Mouse (Mus musculus) liver, embryonic 12.5 days (tissue): ENCODE measurements around the gene Adcy7. TPM values are rescaled to one million over a fixed set of nuclear protein-coding genes. Genes with fewer than 3 reads are reported as not detected.

Experiments used
- ATAC-seq: fragments of 200-750 bp; cut with Nextera tagmentation; 2 replicates; pipeline ENCODE4 v1.8.0; 2017; ENCODE audit warnings: moderate number of reproducible peaks, mild to moderate bottlenecking, moderate library complexity
- H3K27ac ChIP-seq: fragments of 300-500 bp; sonication (generic); 2 replicates; pipeline ENCODE4 v1.5.1; 2016; ENCODE audit warnings: mild to moderate bottlenecking
- H3K27me3 ChIP-seq: fragments of 300-500 bp; sonication (generic); replicated peaks from 2 replicates; pipeline ENCODE4 v1.6.1; 2016; ENCODE audit warnings: mild to moderate bottlenecking, moderate library complexity
- H3K36me3 ChIP-seq: fragments of 300-500 bp; sonication (generic); 2 replicates; pipeline ENCODE4 v1.6.1; 2016; ENCODE audit warnings: mild to moderate bottlenecking, moderate library complexity
- H3K4me1 ChIP-seq: fragments of 300-500 bp; sonication (generic); 2 replicates; pipeline ENCODE4 v1.6.1; 2016
- H3K4me2 ChIP-seq: fragments of 300-500 bp; sonication (generic); 2 replicates; pipeline ENCODE4 v1.6.1; 2016; ENCODE audit warnings: mild to moderate bottlenecking, moderate library complexity
- H3K4me3 ChIP-seq: fragments of 300-500 bp; sonication (generic); 2 replicates; pipeline ENCODE4 v1.5.1; 2016; ENCODE audit warnings: mild to moderate bottlenecking, moderate library complexity
- H3K9ac ChIP-seq: fragments of 300-500 bp; sonication (generic); 2 replicates; pipeline ENCODE4 v1.6.1; 2016; ENCODE audit warnings: mild to moderate bottlenecking, moderate library complexity
- H3K9me3 ChIP-seq: fragments of 300-500 bp; sonication (generic); replicated peaks from 2 replicates; pipeline ENCODE4 v1.6.1; 2016; ENCODE audit warnings: mild to moderate bottlenecking, moderate library complexity
- WGBS: fragments of 180-500 bp; shearing (Covaris S2); methylation state at CpG from one replicate; pipeline ENCODE4 v1.1.7; 2016; ENCODE audit not compliant: insufficient replicate concordance; 5-methylcytosine and 5-hydroxymethylcytosine counted together
- polyA plus RNA-seq: library from polyadenylated mRNA; unstranded; fragments of >200 nt; fragmentation: Nextera tagmentation; extraction: Ambion mirVana; gene quantifications from 2 replicates; pipeline ENCODE4 v1.2.1, GENCODE M21; 2016

Adcy7 gene
- polyA plus RNA-seq, 1 experiment from 2014 or later, result 38.0 TPM

GRCm38 (mm10) chr8:88290326-88291304 is 18.4 kb downstream of the Adcy7 start:
- Histone ChIP-seq H3K4me2 (no peak overlapping the region; the same call in 1 of the 2 replicates), H3K27me3 (no peaks in the 10 kb centered on the region), H3K4me1 (peaks cover 93% of the 10 kb centered on the region), H3K9me3 (no peaks in the 10 kb centered on the region), H3K4me3 (no peak overlapping the region), H3K27ac (peak overlapping the region; percentile 61), H3K9ac (peak overlapping the region; percentile 18; the same call in 1 of the 2 replicates), H3K36me3 (peaks cover 6% of the 10 kb centered on the region)
- WGBS, result 66% methylated on average over 13 of the region's 13 CpGs
- ATAC-seq, result no peak

GRCm38 (mm10) chr8:88291305-88291690 is 19.1 kb downstream of the Adcy7 start:
- H3K27me3 ChIP-seq, result no peaks in the 10 kb centered on the region
- no peak overlapping the region for H3K4me2 ChIP-seq
- H3K9me3 ChIP-seq, result no peaks in the 10 kb centered on the region
- H3K36me3 ChIP-seq, result peaks cover 13% of the 10 kb centered on the region
- WGBS, result 84% methylated on average over 11 of the region's 11 CpGs
- no peak overlapping the region for H3K4me3 ChIP-seq
- ATAC-seq, result no peak
- H3K4me1 ChIP-seq, result peaks cover 93% of the 10 kb centered on the region
- H3K9ac ChIP-seq, result no peak overlapping the region
- peak overlapping the region; percentile 38; the same call in 1 of the 2 replicates for H3K27ac ChIP-seq

- Histone ChIP-seq H3K27ac (peak overlapping the region; percentile 68), H3K4me3 (no peak overlapping the region), H3K4me2 (peak overlapping the region; percentile 51), H3K9me3 (no peaks in the 10 kb centered on the region), H3K36me3 (peaks cover 21% of the 10 kb centered on the region), H3K27me3 (no peaks in the 10 kb centered on the region), H3K4me1 (peaks cover 99% of the 10 kb centered on the region), H3K9ac (peak overlapping the region; percentile 44)
- WGBS, result 35% methylated on average over 3 of the region's 3 CpGs
- peak; percentile 50; the same call in 1 of the 2 replicates for ATAC-seq
Observed at GRCm38 (mm10) chr8:88292926-88293325, 20.7 kb downstream of the Adcy7 start.

- WGBS, result 29% methylated on average over 9 of the region's 9 CpGs
- no peaks in the 10 kb centered on the region for H3K9me3 ChIP-seq
- H3K4me2 ChIP-seq, result peak overlapping the region; percentile 51
- H3K27ac ChIP-seq, result peak overlapping the region; percentile 68
- H3K4me3 ChIP-seq, result peak overlapping the region; percentile 24
- peak overlapping the region; percentile 44 for H3K9ac ChIP-seq
- no peak for ATAC-seq
- H3K36me3 ChIP-seq, result peaks cover 21% of the 10 kb centered on the region
- H3K4me1 ChIP-seq, result peaks cover 99% of the 10 kb centered on the region
- no peaks in the 10 kb centered on the region for H3K27me3 ChIP-seq
Observed at GRCm38 (mm10) chr8:88293590-88294356, 21.6 kb downstream of the Adcy7 start.

GRCm38 (mm10) chr8:88294977-88295376 is 22.8 kb downstream of the Adcy7 start:
- peaks cover 99% of the 10 kb centered on the region for H3K4me1 ChIP-seq
- H3K27ac ChIP-seq, result peak overlapping the region; percentile 68
- H3K4me2 ChIP-seq, result peak overlapping the region; percentile 51
- WGBS, result 60% methylated on average over 2 of the region's 2 CpGs
- no peaks in the 10 kb centered on the region for H3K27me3 ChIP-seq
- H3K4me3 ChIP-seq, result peak overlapping the region; percentile 24
- H3K9ac ChIP-seq, result peak overlapping the region; percentile 44
- no peaks in the 10 kb centered on the region for H3K9me3 ChIP-seq
- ATAC-seq, result no peak
- H3K36me3 ChIP-seq, result peaks cover 21% of the 10 kb centered on the region

GRCm38 (mm10) chr8:88297976-88298732 is 26.0 kb downstream of the Adcy7 start:
- H3K9me3 ChIP-seq, result no peaks in the 10 kb centered on the region
- peak overlapping the region; percentile 80 for H3K9ac ChIP-seq
- H3K4me1 ChIP-seq, result peaks cover 100% of the 10 kb centered on the region
- H3K27me3 ChIP-seq, result no peaks in the 10 kb centered on the region
- peak overlapping the region; percentile 93 for H3K27ac ChIP-seq
- H3K4me3 ChIP-seq, result 0 out of 2 replicates have a peak overlapping the region, but pooled peaks have one; percentile 6
- H3K4me2 ChIP-seq, result peak overlapping the region; percentile 86
- 18% methylated on average over 12 of the region's 12 CpGs for WGBS
- peaks cover 29% of the 10 kb centered on the region for H3K36me3 ChIP-seq
- ATAC-seq, result peak; percentile 77

- Histone ChIP-seq H3K9ac (peak overlapping the region; percentile 80), H3K27me3 (no peaks in the 10 kb centered on the region), H3K9me3 (no peaks in the 10 kb centered on the region), H3K4me1 (peaks cover 100% of the 10 kb centered on the region), H3K4me3 (no peak overlapping the region), H3K36me3 (peaks cover 34% of the 10 kb centered on the region), H3K4me2 (peak overlapping the region; percentile 86), H3K27ac (peak overlapping the region; percentile 93)
- WGBS, result 69% methylated on average over 10 of the region's 10 CpGs
- no peak for ATAC-seq
Observed at GRCm38 (mm10) chr8:88298733-88299103, 26.5 kb downstream of the Adcy7 start.

- peak overlapping the region; percentile 93 for H3K27ac ChIP-seq
- H3K4me2 ChIP-seq, result peak overlapping the region; percentile 86
- no peaks in the 10 kb centered on the region for H3K9me3 ChIP-seq
- ATAC-seq, result peak; percentile 84
- no peaks in the 10 kb centered on the region for H3K27me3 ChIP-seq
- peaks cover 46% of the 10 kb centered on the region for H3K36me3 ChIP-seq
- 11% methylated on average over 10 of the region's 10 CpGs for WGBS
- peak overlapping the region; percentile 65 for H3K4me3 ChIP-seq
- H3K4me1 ChIP-seq, result peaks cover 98% of the 10 kb centered on the region
- H3K9ac ChIP-seq, result peak overlapping the region; percentile 80
Observed at GRCm38 (mm10) chr8:88299907-88300603, 27.9 kb downstream of the Adcy7 start.

- Histone ChIP-seq H3K4me2 (peak overlapping the region; percentile 86), H3K4me3 (peak overlapping the region; percentile 65)
- 55% methylated on average over 15 of the region's 15 CpGs for WGBS
Observed at GRCm38 (mm10) chr8:88301589-88302437, 29.6 kb downstream of the Adcy7 start.

GRCm38 (mm10) chr8:88305814-88306213 is 33.6 kb downstream of the Adcy7 start:
- H3K36me3 ChIP-seq, result peaks cover 76% of the 10 kb centered on the region
- H3K9ac ChIP-seq, result no peak overlapping the region
- H3K4me1 ChIP-seq, result peaks cover 55% of the 10 kb centered on the region
- no peak overlapping the region for H3K4me2 ChIP-seq
- H3K27ac ChIP-seq, result no peak overlapping the region
- 74% methylated on average over 4 of the region's 4 CpGs for WGBS
- ATAC-seq, result no peak
- no peak overlapping the region for H3K4me3 ChIP-seq
- no peaks in the 10 kb centered on the region for H3K9me3 ChIP-seq
- H3K27me3 ChIP-seq, result no peaks in the 10 kb centered on the region

More at GRCm38 (mm10) chr8:88301589-88302437, 29.6 kb downstream of the Adcy7 start:
- ATAC-seq, result peak; percentile 65
- peak overlapping the region; percentile 80 for H3K9ac ChIP-seq
- H3K36me3 ChIP-seq, result peaks cover 42% of the 10 kb centered on the region
- no peaks in the 10 kb centered on the region for H3K9me3 ChIP-seq
- H3K27ac ChIP-seq, result peak overlapping the region; percentile 93
- peaks cover 92% of the 10 kb centered on the region for H3K4me1 ChIP-seq
- no peaks in the 10 kb centered on the region for H3K27me3 ChIP-seq
